Mouse (Mus musculus): Measurements from ENCODE around the gene Zfp740.
A peak's percentile ranks its signal among the peaks of the same experiment; 100 is the strongest.

GRCm38 (mm10) chr15:102258076-102258470 lies 55.0 kb downstream of the Zfp740 start:
- TF ChIP-seq CTCF (IDR thresholded peaks at IDR 0.05) (no peak), POLR2A (IDR thresholded peaks at IDR 0.05; ENCODE audit: insufficient read depth, low read depth, low read length) (peak; percentile 64)

Measured in heart, adult 2 months (tissue).